27 mouse cellular contexts compared by ENCODE assay signal in the genomic region with DNA sequence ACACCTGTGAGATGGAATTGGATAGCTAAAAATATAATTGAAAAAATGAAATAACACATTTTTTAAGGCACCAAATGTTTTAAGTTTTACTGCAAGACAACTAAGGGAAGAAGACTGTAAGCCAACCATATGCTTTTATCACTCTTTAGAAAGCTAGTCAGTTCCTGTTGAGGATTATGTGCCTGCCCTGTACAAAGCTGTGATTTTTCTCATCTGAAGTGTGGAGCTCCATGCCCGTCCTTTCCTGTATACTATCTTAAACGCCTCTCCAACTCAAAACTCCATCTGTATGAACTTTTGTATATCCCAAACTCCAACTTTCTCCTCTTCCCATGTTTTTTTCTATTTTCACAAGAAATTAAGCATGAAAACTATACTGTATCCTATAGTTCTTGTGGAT.
"Had no signal": no experiment of that assay in that cellular context is flagged by ENCODE, and none has a peak within 500 bp of the region (broad histone marks: within the 10 kb centered on the region; RNA-seq: fewer than 3 reads in every experiment).

No protein-coding gene starts in this region.

- H3K4me1 ChIP-seq: heart, embryonic 13.5 days; heart, embryonic 15.5 days; hindbrain, embryonic 13.5 days; hindbrain, embryonic 15.5 days; kidney, embryonic 15.5 days; limb, embryonic 15.5 days; liver, embryonic 12.5 days had no signal

- H3K4me3 ChIP-seq: heart, adult 2 months; heart, embryonic 13.5 days; heart, embryonic 15.5 days; hindbrain, embryonic 13.5 days; hindbrain, embryonic 15.5 days; kidney, embryonic 15.5 days; limb, embryonic 13.5 days; limb, embryonic 15.5 days; liver, embryonic 12.5 days had no signal

- H3K4me2 ChIP-seq: heart, embryonic 11.5 days; heart, embryonic 13.5 days; heart, embryonic 15.5 days; hindbrain, embryonic 13.5 days; hindbrain, embryonic 15.5 days; kidney, embryonic 15.5 days; limb, embryonic 13.5 days; limb, embryonic 15.5 days; liver, embryonic 12.5 days had no signal

- DNase-seq: gastrocnemius, postnatal 14 days; gastrocnemius, postnatal 36 days; heart, adult 11 months; heart, adult 2 months; heart, postnatal 14 days; heart, postnatal 36 days; kidney, adult 11 months; kidney, adult 2 months; kidney, adult 9 months; kidney, postnatal 14 days; kidney, postnatal 36 days; layer of hippocampus, adult 9-11 months; layer of hippocampus, postnatal 36 days; left cerebral cortex, postnatal 4 days had no signal

- ATAC-seq: hindbrain, postnatal 0 days; intestine, embryonic 16.5 days; liver, embryonic 12.5 days had no signal

- H3K36me3 ChIP-seq: heart, embryonic 13.5 days; heart, embryonic 15.5 days; hindbrain, embryonic 13.5 days; hindbrain, embryonic 15.5 days; kidney, embryonic 15.5 days; limb, embryonic 13.5 days; limb, embryonic 15.5 days; liver, embryonic 12.5 days had no signal

- H3K9ac ChIP-seq: heart, embryonic 13.5 days; heart, embryonic 15.5 days; hindbrain, embryonic 13.5 days; hindbrain, embryonic 15.5 days; kidney, embryonic 15.5 days; limb, embryonic 13.5 days; limb, embryonic 15.5 days; liver, embryonic 12.5 days; liver, embryonic 14.5 days had no signal

- H3K27me3 ChIP-seq: heart, embryonic 13.5 days; heart, embryonic 15.5 days; hindbrain, embryonic 13.5 days; hindbrain, embryonic 15.5 days; kidney, embryonic 15.5 days; limb, embryonic 13.5 days; limb, embryonic 15.5 days; liver, embryonic 12.5 days had no signal

- H3K27ac ChIP-seq: heart, adult 2 months; heart, embryonic 13.5 days; heart, embryonic 15.5 days; hindbrain, embryonic 13.5 days; hindbrain, embryonic 15.5 days; hindbrain, postnatal 0 days; kidney, embryonic 15.5 days; kidney, postnatal 0 days; limb, embryonic 13.5 days; limb, embryonic 15.5 days; liver, embryonic 12.5 days; liver, embryonic 14.5 days had no signal

- H3K9me3 ChIP-seq: heart, embryonic 13.5 days; heart, embryonic 15.5 days; hindbrain, embryonic 13.5 days; hindbrain, embryonic 15.5 days; kidney, embryonic 15.5 days; limb, embryonic 13.5 days; limb, embryonic 15.5 days; liver, embryonic 12.5 days had no signal
